Mouse (Mus musculus) central nervous system, embryonic 11.5 days (tissue): ENCODE data around the gene Chka. TPM values are rescaled to one million over a fixed set of nuclear protein-coding genes. Genes with fewer than 3 reads are reported as not detected.

Experiments used
- polyA plus RNA-seq: library from polyadenylated mRNA; depleted of rRNA; stranded (reverse); fragments of >200 nt; gene quantifications from 2 replicates; pipeline ENCODE4 v1.2.3, GENCODE M21; 2012; rRNA removed

Gene Chka
- polyA plus RNA-seq, result 67.2 and 79.0 TPM in 2 replicates

DNA sequence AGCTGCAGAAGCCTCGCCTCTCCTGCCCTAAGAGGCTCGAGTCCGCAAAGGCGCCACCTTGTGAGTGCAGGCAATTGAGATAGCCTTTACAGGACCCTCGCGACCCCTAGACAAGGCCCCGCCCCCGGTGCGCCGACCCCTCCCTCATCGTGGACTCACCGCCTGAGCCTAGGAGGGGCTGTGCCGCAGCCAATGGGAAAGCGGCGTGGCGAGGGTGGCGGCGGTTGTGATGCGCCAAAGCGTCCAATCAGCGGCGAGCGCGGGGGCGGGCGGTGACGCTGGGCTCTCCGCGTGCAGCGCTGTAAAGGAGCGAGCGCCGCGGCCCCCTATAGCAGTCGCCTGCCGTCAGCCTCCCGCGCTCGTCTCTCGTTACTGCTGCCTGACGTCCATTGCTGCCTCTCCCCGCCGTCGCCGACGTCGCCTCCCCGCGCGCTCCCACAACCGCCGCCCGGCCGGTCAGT is at the start of gene Chka:
Chka (plus strand) TSS at position 272 of the 461 bp plus-strand sequence.

GRCm38 (mm10) chr19:3906795-3907786 is 55.5 kb downstream of the Chka start, which contains the start of gene Tcirg1:
Tcirg1 (minus strand) TSS chr19:3907133.

DNA sequence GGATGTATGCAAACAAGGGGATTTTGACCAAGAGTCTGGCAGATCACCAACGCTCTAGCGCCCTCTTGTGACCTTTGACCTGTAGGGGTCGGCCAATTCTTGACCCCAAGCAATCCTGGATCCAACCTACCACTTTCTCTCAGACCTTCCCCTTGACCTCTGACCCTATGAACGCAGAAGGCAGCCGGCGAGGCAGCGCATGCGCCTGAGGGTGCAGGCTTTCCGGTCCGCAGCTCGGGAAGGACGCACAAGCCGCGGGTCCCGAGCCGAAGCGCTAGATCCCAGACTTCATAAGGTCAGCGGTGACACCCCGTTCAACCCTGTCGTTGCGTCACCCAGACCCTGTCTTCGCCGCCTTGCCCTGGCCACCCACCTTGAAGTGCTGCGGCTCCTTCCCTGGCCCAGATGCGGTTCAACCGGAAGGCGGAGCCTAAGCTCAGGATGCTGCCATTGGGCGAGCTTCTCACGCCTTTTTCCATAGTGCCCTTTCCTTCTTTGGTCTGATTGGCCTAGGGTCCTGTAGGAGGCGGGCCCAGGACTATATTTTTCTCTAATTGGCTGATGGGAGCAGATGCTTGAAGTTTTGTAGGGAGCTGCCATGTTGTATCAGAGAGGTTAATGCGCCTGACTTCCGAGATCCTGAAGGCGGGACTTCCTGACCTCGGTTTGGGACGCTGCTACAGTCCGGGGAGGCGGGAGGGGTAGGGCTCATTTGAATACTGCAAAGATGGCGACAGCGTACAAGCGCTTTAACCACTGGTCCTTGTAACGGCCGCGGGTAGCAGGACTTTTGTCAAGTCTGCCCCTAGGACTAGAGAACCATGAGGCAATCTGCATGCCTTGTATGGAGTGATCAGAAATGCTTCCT is 61.0 kb downstream of the Chka start, which contains the start of gene Ndufs8:
Ndufs8 (minus strand) TSS at position 438 of the 868 bp plus-strand sequence.

DNA sequence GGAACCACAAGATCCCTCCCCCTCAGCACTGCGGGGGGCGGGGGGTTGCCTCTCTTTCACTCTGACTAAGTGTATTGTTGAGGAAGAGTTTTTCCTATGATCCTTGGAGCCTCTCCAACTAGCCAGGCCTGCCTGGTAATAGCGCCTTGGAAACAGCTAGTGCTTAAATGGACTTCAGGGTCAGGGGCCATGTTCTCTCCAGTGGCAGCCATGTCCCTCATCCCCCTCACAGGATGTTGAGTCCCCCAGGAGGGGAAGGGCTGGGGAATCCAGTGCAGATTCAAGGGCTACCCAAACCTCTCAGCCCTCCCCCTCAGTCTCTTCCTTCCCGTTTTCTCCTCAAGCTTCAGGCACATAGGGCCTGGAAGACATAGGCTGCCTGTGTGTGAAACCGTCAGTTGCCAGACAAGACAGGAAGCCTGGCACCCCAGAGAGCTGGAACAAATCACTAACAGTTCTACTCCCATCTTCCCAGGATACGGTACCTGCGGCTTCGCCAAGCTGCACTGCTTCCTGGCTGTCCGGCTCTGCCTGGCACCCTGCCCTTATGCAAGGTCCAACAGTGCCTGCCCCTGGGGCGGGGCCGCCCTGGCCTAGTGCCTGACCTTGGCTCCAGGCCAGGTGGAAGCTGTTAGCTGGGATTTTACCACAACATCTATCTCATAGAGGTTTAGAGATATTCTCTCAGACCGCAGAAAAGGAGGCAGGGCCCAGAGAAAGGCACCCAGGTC is 77.8 kb downstream of the Chka start, which contains the start of gene Aldh3b1:
Aldh3b1 (minus strand) TSS at position 598 of the 731 bp plus-strand sequence.

DNA sequence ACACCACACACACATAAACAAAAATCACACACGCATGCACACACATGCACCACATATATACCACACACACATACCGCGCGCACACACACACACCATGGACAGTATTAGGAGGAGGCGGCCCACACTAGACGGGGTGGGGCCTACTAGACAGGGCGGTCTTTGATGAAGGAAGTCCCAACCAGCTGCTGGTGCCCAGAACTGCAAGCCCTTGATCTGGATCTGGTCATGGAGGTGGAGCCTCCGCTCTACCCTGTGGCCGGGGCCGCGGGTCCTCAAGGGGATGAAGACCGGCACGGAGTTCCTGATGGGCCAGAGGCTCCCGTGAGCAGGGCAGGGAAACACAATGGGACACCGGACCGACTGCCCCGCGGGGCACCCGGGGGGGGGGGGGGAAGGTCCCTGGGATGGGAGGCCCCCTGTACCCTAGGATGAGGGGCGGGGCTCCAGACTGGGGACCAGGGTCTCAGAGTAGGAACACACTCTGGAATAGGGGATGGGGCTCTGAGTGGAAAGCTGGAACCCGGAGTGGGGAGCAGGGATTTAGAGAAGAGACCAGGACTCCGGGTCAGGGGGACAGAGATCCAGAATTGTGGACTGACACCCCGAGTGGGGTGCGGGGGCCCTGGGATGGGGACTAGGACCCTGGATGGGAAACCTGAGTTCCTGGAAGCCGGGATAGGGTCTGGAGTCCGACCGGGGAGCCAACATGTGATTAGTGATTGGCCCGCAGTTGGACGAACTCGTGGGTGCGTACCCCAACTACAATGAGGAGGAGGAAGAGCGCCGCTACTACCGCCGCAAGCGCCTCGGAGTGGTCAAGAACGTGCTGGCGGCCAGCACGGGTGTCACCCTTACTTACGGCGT is 83.7 kb downstream of the Chka start, which contains the start of gene Unc93b1:
Unc93b1 (plus strand) TSS at position 155 of the 864 bp plus-strand sequence.

Other genes with a start within 250 kb of the Chka start
- 13.4 and 22.0 TPM in 2 replicates for gene Lrp5, start 165.2 kb upstream of the Chka start, polyA plus RNA-seq
- gene 1810055G02Rik, start 143.5 kb upstream of the Chka start, polyA plus RNA-seq, result 19.7 and 43.3 TPM in 2 replicates
- gene Kmt5b, start 84.4 kb upstream of the Chka start, polyA plus RNA-seq, result 41.4 and 44.9 TPM in 2 replicates
- gene Tcirg1, start 55.4 kb downstream of the Chka start, polyA plus RNA-seq, result 65.9 and 66.2 TPM in 2 replicates
- 142 and 207 TPM in 2 replicates for gene Ndufs8, start 61.0 kb downstream of the Chka start, polyA plus RNA-seq
- gene Aldh3b1, start 78.0 kb downstream of the Chka start, polyA plus RNA-seq, result 0.60 and 0.68 TPM in 2 replicates
- gene Unc93b1, start 83.4 kb downstream of the Chka start, polyA plus RNA-seq, result 8.5 and 11.6 TPM in 2 replicates
- not detected in 2 replicates for gene Aldh3b3, start 106.9 kb downstream of the Chka start, polyA plus RNA-seq
- gene Aldh3b2, start 120.6 kb downstream of the Chka start, polyA plus RNA-seq, result 0.38 and 0.76 TPM in 2 replicates
- gene Acy3, start 134.8 kb downstream of the Chka start, polyA plus RNA-seq, result 2.2 and 3.4 TPM in 2 replicates
- 0.11 and 0.15 TPM in 2 replicates for gene Tbx10, start 141.0 kb downstream of the Chka start, polyA plus RNA-seq
- 4.7 and 10.6 TPM in 2 replicates for gene Nudt8, start 148.8 kb downstream of the Chka start, polyA plus RNA-seq
- 2.9 and 4.4 TPM in 2 replicates for gene Gm49405, start 148.9 kb downstream of the Chka start, polyA plus RNA-seq
- 8.2 and 13.0 TPM in 2 replicates for gene Doc2g, start 151.5 kb downstream of the Chka start, polyA plus RNA-seq
- 153 and 167 TPM in 2 replicates for gene Ndufv1, start 161.0 kb downstream of the Chka start, polyA plus RNA-seq
- gene Gstp1, start 186.2 kb downstream of the Chka start, polyA plus RNA-seq, result 218 and 263 TPM in 2 replicates
- 0.24 and 9.3 TPM in 2 replicates for gene Gstp2, start 194.2 kb downstream of the Chka start, polyA plus RNA-seq
- gene Gstp3, start 207.8 kb downstream of the Chka start, polyA plus RNA-seq, result 0.98 and 2.2 TPM in 2 replicates
- gene Cabp2, start 229.8 kb downstream of the Chka start, polyA plus RNA-seq, result 0.07 TPM in 1 of 2 replicates, not detected in the other
- 33.8 and 35.4 TPM in 2 replicates for gene Cdk2ap2, start 245.4 kb downstream of the Chka start, polyA plus RNA-seq
- 23.9 and 25.8 TPM in 2 replicates for gene Pitpnm1, start 248.2 kb downstream of the Chka start, polyA plus RNA-seq